Mouse (Mus musculus): ENCODE measurements around the gene Cacna1i. TPM values are rescaled to one million over a fixed set of nuclear protein-coding genes. Genes with fewer than 3 reads are reported as not detected.

Cacna1i gene
- polyA plus RNA-seq, 1 experiment from 2014 or later, result 0.95 TPM

DNA sequence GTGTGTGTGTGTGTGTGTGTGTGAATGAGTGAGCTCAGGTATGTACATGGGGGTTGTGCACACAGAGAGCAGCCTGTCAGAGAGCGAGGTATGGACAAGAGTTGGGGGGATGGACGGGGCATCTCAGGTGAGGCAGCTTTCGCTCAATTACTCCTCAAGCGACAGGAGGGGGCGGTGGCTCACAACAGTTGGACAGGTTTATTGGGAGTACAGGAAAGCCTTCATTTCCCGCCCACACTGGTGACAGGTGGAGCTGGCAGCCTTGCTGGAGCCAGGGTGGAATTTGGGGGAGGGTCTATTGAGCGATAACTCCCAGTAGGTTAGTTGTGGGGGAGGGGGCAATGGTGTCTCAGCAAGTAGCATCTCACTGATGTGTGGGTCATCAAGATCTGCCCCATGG, 48.2 kb downstream of the Cacna1i start:
- H3K36me3 ChIP-seq (ENCODE audit: control insufficient read depth, insufficient read depth, low read length), result no peaks in the 10 kb centered on the region
- H3K27ac ChIP-seq (ENCODE audit: low read depth, low read length), result no peak overlapping the region
- WGBS, result 79% methylated on average over 7 of the region's 7 CpGs
- no peaks in the 10 kb centered on the region for H3K4me1 ChIP-seq (ENCODE audit: control insufficient read depth, insufficient read depth, low read length)
- ATAC-seq (ENCODE audit: low read depth), result no peak
- no peak overlapping the region for H3K9ac ChIP-seq (replicated peaks; ENCODE audit: low read depth, low read length)
- H3K4me2 ChIP-seq (ENCODE audit: low read depth, low read length), result no peak overlapping the region
- H3K27me3 ChIP-seq (ENCODE audit: control insufficient read depth, insufficient read depth, low read length), result no peaks in the 10 kb centered on the region
- H3K9me3 ChIP-seq (ENCODE audit: control insufficient read depth, low read length), result no peaks in the 10 kb centered on the region
- no peak overlapping the region for H3K4me3 ChIP-seq (ENCODE audit: low read depth, low read length)

DNA sequence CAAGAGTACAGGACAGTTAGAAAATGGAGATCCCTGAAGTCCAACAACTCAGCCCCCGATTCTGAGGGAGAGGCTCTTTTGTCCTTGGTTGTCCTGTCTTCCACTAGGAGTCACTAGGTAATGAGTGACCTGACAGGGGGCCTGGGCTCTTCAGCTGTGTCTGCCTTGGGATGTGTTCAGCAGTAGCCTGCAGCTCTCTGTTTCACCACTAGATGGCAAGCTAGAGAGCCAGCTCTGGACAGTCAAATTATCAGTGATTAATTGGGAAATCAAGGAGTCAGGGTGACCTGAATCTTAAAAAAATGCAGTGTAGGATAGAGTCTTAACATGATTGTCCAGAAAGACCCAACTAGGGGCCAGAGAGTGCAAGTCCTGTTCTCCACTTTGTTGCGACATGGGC, 53.3 kb downstream of the Cacna1i start:
- no peaks in the 10 kb centered on the region for H3K9me3 ChIP-seq (ENCODE audit: control insufficient read depth, low read length)
- WGBS, result 79% methylated on average over 2 of the region's 2 CpGs
- H3K4me3 ChIP-seq (ENCODE audit: low read depth, low read length), result no peak overlapping the region
- no peaks in the 10 kb centered on the region for H3K4me1 ChIP-seq (ENCODE audit: control insufficient read depth, insufficient read depth, low read length)
- no peak overlapping the region for H3K27ac ChIP-seq (ENCODE audit: low read depth, low read length)
- H3K36me3 ChIP-seq (ENCODE audit: control insufficient read depth, insufficient read depth, low read length), result no peaks in the 10 kb centered on the region
- H3K27me3 ChIP-seq (ENCODE audit: control insufficient read depth, insufficient read depth, low read length), result no peaks in the 10 kb centered on the region
- ATAC-seq (ENCODE audit: low read depth), result no peak
- H3K9ac ChIP-seq (replicated peaks; ENCODE audit: low read depth, low read length), result no peak overlapping the region
- H3K4me2 ChIP-seq (ENCODE audit: low read depth, low read length), result no peak overlapping the region

GRCm38 (mm10) chr15:80342394-80342793, 55.4 kb downstream of the Cacna1i start:
- Histone ChIP-seq H3K9ac (replicated peaks; ENCODE audit: low read depth, low read length) (no peak overlapping the region), H3K36me3 (ENCODE audit: control insufficient read depth, insufficient read depth, low read length) (no peaks in the 10 kb centered on the region), H3K9me3 (ENCODE audit: control insufficient read depth, low read length) (no peaks in the 10 kb centered on the region), H3K4me1 (ENCODE audit: control insufficient read depth, insufficient read depth, low read length) (peaks cover 5% of the 10 kb centered on the region; the same call in 1 of the 2 replicates), H3K4me3 (ENCODE audit: low read depth, low read length) (no peak overlapping the region), H3K27ac (ENCODE audit: low read depth, low read length) (no peak overlapping the region), H3K27me3 (ENCODE audit: control insufficient read depth, insufficient read depth, low read length) (no peaks in the 10 kb centered on the region), H3K4me2 (ENCODE audit: low read depth, low read length) (no peak overlapping the region)
- 80% methylated on average over 4 of the region's 4 CpGs for WGBS
- no peak for ATAC-seq (ENCODE audit: low read depth)

- H3K9ac ChIP-seq (replicated peaks; ENCODE audit: low read depth, low read length), result no peak overlapping the region
- H3K27ac ChIP-seq (ENCODE audit: low read depth, low read length), result no peak overlapping the region
- peaks cover 5% of the 10 kb centered on the region; the same call in 1 of the 2 replicates for H3K4me1 ChIP-seq (ENCODE audit: control insufficient read depth, insufficient read depth, low read length)
- no peaks in the 10 kb centered on the region for H3K27me3 ChIP-seq (ENCODE audit: control insufficient read depth, insufficient read depth, low read length)
- H3K4me3 ChIP-seq (ENCODE audit: low read depth, low read length), result no peak overlapping the region
- no peaks in the 10 kb centered on the region for H3K9me3 ChIP-seq (ENCODE audit: control insufficient read depth, low read length)
- 47% methylated on average over 10 of the region's 10 CpGs for WGBS
- H3K36me3 ChIP-seq (ENCODE audit: control insufficient read depth, insufficient read depth, low read length), result no peaks in the 10 kb centered on the region
- no peak for ATAC-seq (ENCODE audit: low read depth)
- no peak overlapping the region for H3K4me2 ChIP-seq (ENCODE audit: low read depth, low read length)
Measured at GRCm38 (mm10) chr15:80343031-80343430, 56.0 kb downstream of the Cacna1i start.

DNA sequence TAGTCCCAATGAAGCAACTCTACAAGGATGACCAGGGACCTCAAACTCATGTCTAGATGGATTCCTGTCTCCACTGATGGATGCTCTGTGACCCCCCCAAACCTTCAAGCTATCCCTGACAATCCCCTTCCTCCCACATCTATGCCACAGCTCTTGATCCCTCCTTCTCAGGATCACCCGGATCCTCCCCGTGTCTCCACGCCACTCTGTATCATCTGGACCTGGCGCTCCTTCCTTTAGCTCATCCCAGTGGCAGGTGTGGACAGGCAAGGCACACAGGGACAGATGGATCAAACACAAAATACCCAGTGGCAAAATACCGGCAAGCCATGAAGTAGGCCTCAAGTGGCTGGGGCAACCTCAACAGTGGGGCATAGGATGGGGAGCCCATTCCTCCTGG, 56.7 kb downstream of the Cacna1i start:
- H3K9ac ChIP-seq (replicated peaks; ENCODE audit: low read depth, low read length), result no peak overlapping the region
- H3K27me3 ChIP-seq (ENCODE audit: control insufficient read depth, insufficient read depth, low read length), result no peaks in the 10 kb centered on the region
- peaks cover 5% of the 10 kb centered on the region; the same call in 1 of the 2 replicates for H3K4me1 ChIP-seq (ENCODE audit: control insufficient read depth, insufficient read depth, low read length)
- H3K9me3 ChIP-seq (ENCODE audit: control insufficient read depth, low read length), result no peaks in the 10 kb centered on the region
- 90% methylated on average over 5 of the region's 5 CpGs for WGBS
- H3K4me2 ChIP-seq (ENCODE audit: low read depth, low read length), result no peak overlapping the region
- H3K36me3 ChIP-seq (ENCODE audit: control insufficient read depth, insufficient read depth, low read length), result no peaks in the 10 kb centered on the region
- H3K4me3 ChIP-seq (ENCODE audit: low read depth, low read length), result no peak overlapping the region
- H3K27ac ChIP-seq (ENCODE audit: low read depth, low read length), result no peak overlapping the region
- no peak for ATAC-seq (ENCODE audit: low read depth)

GRCm38 (mm10) chr15:80346510-80346909, 59.5 kb downstream of the Cacna1i start:
- no peak overlapping the region for H3K4me3 ChIP-seq (ENCODE audit: low read depth, low read length)
- H3K4me1 ChIP-seq (ENCODE audit: control insufficient read depth, insufficient read depth, low read length), result peaks cover 5% of the 10 kb centered on the region; the same call in 1 of the 2 replicates
- H3K27me3 ChIP-seq (ENCODE audit: control insufficient read depth, insufficient read depth, low read length), result no peaks in the 10 kb centered on the region
- no peak overlapping the region for H3K9ac ChIP-seq (replicated peaks; ENCODE audit: low read depth, low read length)
- no peaks in the 10 kb centered on the region for H3K36me3 ChIP-seq (ENCODE audit: control insufficient read depth, insufficient read depth, low read length)
- 47% methylated on average over 7 of the region's 7 CpGs for whole genome bisulfite sequencing
- no peaks in the 10 kb centered on the region for H3K9me3 ChIP-seq (ENCODE audit: control insufficient read depth, low read length)
- peak overlapping the region; percentile 22; the same call in 1 of the 2 replicates for H3K27ac ChIP-seq (ENCODE audit: low read depth, low read length)
- peak; percentile 58; the same call in 1 of the 2 replicates for ATAC-seq (ENCODE audit: low read depth)
- no peak overlapping the region for H3K4me2 ChIP-seq (ENCODE audit: low read depth, low read length)

- no peak overlapping the region for H3K9ac ChIP-seq (replicated peaks; ENCODE audit: low read depth, low read length)
- no peak for ATAC-seq (ENCODE audit: low read depth)
- H3K4me1 ChIP-seq (ENCODE audit: control insufficient read depth, insufficient read depth, low read length), result peaks cover 5% of the 10 kb centered on the region; the same call in 1 of the 2 replicates
- no peaks in the 10 kb centered on the region for H3K36me3 ChIP-seq (ENCODE audit: control insufficient read depth, insufficient read depth, low read length)
- no peaks in the 10 kb centered on the region for H3K9me3 ChIP-seq (ENCODE audit: control insufficient read depth, low read length)
- H3K4me3 ChIP-seq (ENCODE audit: low read depth, low read length), result no peak overlapping the region
- no peak overlapping the region for H3K4me2 ChIP-seq (ENCODE audit: low read depth, low read length)
- no peak overlapping the region for H3K27ac ChIP-seq (ENCODE audit: low read depth, low read length)
- no peaks in the 10 kb centered on the region for H3K27me3 ChIP-seq (ENCODE audit: control insufficient read depth, insufficient read depth, low read length)
- 79% methylated on average over 5 of the region's 5 CpGs for WGBS
Measured at GRCm38 (mm10) chr15:80350431-80350830, 63.4 kb downstream of the Cacna1i start.

- no peaks in the 10 kb centered on the region for H3K9me3 ChIP-seq (ENCODE audit: control insufficient read depth, low read length)
- no peak overlapping the region for H3K27ac ChIP-seq (ENCODE audit: low read depth, low read length)
- H3K36me3 ChIP-seq (ENCODE audit: control insufficient read depth, insufficient read depth, low read length), result no peaks in the 10 kb centered on the region
- H3K4me2 ChIP-seq (ENCODE audit: low read depth, low read length), result no peak overlapping the region
- H3K9ac ChIP-seq (replicated peaks; ENCODE audit: low read depth, low read length), result no peak overlapping the region
- no peak for ATAC-seq (ENCODE audit: low read depth)
- no peaks in the 10 kb centered on the region for H3K4me1 ChIP-seq (ENCODE audit: control insufficient read depth, insufficient read depth, low read length)
- H3K4me3 ChIP-seq (ENCODE audit: low read depth, low read length), result no peak overlapping the region
- WGBS, result 80% methylated on average over 19 of the region's 19 CpGs
- H3K27me3 ChIP-seq (ENCODE audit: control insufficient read depth, insufficient read depth, low read length), result no peaks in the 10 kb centered on the region
Measured at GRCm38 (mm10) chr15:80358798-80359197, 71.8 kb downstream of the Cacna1i start.

DNA sequence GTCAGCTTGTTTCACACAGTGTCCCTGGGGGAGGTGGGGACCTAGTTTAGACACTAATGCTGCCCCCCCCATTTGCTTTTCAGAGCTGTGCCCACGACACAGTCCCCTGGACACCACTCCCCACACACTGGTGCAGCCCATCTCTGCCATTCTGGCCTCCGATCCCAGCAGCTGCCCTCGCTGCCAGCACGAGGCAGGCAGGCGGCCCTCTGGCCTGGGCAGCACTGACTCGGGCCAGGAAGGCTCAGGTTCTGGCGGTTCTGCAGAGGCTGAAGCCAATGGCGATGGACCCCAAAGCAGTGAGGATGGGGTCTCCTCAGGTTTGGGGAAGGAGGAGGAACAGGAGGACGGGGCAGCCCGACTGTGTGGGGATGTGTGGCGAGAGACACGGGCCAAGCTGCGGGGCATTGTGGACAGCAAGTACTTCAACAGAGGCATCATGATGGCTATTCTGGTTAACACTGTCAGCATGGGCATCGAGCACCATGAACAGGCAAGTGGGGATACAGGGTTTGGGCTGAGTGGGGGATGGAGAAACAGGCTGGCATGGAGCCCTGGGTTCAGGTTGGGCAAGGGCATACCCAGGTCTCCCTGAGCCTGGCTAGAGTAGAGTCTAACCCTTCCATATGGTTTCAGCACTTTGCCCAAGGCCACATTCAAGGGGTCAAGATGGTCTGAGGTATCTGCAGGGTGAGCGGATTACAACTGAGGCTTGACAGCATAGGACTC, 74.9 kb downstream of the Cacna1i start:
- Histone ChIP-seq H3K9me3 (ENCODE audit: control insufficient read depth, low read length) (no peaks in the 10 kb centered on the region), H3K9ac (replicated peaks; ENCODE audit: low read depth, low read length) (no peak overlapping the region), H3K4me2 (ENCODE audit: low read depth, low read length) (no peak overlapping the region), H3K4me1 (ENCODE audit: control insufficient read depth, insufficient read depth, low read length) (0 out of 2 replicates have a peak, but pooled peaks cover 4% of the 10 kb centered on the region), H3K27me3 (ENCODE audit: control insufficient read depth, insufficient read depth, low read length) (no peaks in the 10 kb centered on the region), H3K4me3 (ENCODE audit: low read depth, low read length) (no peak overlapping the region), H3K27ac (ENCODE audit: low read depth, low read length) (no peak overlapping the region), H3K36me3 (ENCODE audit: control insufficient read depth, insufficient read depth, low read length) (no peaks in the 10 kb centered on the region)
- 93% methylated on average over 15 of the region's 15 CpGs for WGBS
- no peak for ATAC-seq (ENCODE audit: low read depth)

Data from neural tube, embryonic 14.5 days (tissue).